Mouse (Mus musculus) MEL (cell line): Measurements from ENCODE around the gene Ptpn11.

ENCODE experiments used
- CHD1 ChIP-seq: IDR thresholded peaks from 2 replicates; pipeline ENCODE4 v1.6.1; 2012; ENCODE audit warnings: low read depth, mild to moderate bottlenecking, inconsistent platforms, low read length, improper control_type of control experiment
- CTCF ChIP-seq, 3 experiments: IDR thresholded peaks in 2 of 3; conservative IDR thresholded peaks in 1 of 3; 2 replicates each; pipeline ENCODE4 v1.5.1; 2011 to 2012; ENCODE audit warnings: low read length in 3 of 3, low read depth in 2 of 3, mild to moderate bottlenecking in 2 of 3, improper control_type of control experiment in 1 of 3, inconsistent platforms in 1 of 3, mixed read lengths in 1 of 3, moderate library complexity in 1 of 3; ENCODE audit not compliant: control insufficient read depth in 1 of 3, insufficient read depth in 1 of 3, poor library complexity in 1 of 3, severe bottlenecking in 1 of 3
- TAL1 ChIP-seq: IDR thresholded peaks from 2 replicates; pipeline ENCODE4 v1.6.1; 2012; ENCODE audit warnings: mild to moderate bottlenecking, inconsistent platforms, low read length, moderate library complexity, mixed read lengths
- USF2 ChIP-seq, 2 experiments: IDR thresholded peaks; 2 replicates each; pipeline ENCODE4 v1.6.1; 2011 to 2012; ENCODE audit warnings: improper control_type of control experiment in 2 of 2, low read length in 2 of 2, borderline replicate concordance in 1 of 2, inconsistent platforms in 1 of 2, low read depth in 1 of 2, mild to moderate bottlenecking in 1 of 2; ENCODE audit not compliant: insufficient read depth in 1 of 2

GRCm38 (mm10) chr5:121089660-121090059 lies 101.5 kb downstream of the Ptpn11 start:
- TF ChIP-seq CTCF (IDR thresholded peaks at IDR 0.05 in 2 of 3, conservative IDR thresholded peaks at IDR 0.05 in 1 of 3; ENCODE audit: control insufficient read depth in 1 of 3, insufficient read depth in 1 of 3, low read depth in 2 of 3, low read length in 3 of 3, poor library complexity in 1 of 3, severe bottlenecking in 1 of 3), result no peak
- no peak for TF ChIP-seq CHD1
- no peak for TF ChIP-seq USF2 (IDR thresholded peaks at IDR 0.05; ENCODE audit: borderline replicate concordance in 1 of 2, insufficient read depth in 1 of 2, low read depth in 1 of 2, low read length in 2 of 2)
- no peak for TF ChIP-seq TAL1
